Mouse (Mus musculus) thymus, adult 2 months (tissue): Measurements from ENCODE around the gene Lgals4.

Experiments
- CTCF ChIP-seq: fragments of 200-500 bp; IDR thresholded peaks from 2 replicates; pipeline ENCODE4 v1.5.1; 2012; ENCODE audit warnings: mild to moderate bottlenecking, control low read depth, low read length, moderate library complexity, borderline replicate concordance; ENCODE audit not compliant: control insufficient read depth, poor library complexity, insufficient read depth; ENCODE audit errors: extremely low read depth
- POLR2A ChIP-seq: fragments of 200-500 bp; IDR thresholded peaks from 2 replicates; pipeline ENCODE4 v1.6.1; 2012; ENCODE audit warnings: mild to moderate bottlenecking, low read length, control low read depth, moderate library complexity; ENCODE audit not compliant: control insufficient read depth, poor library complexity, insufficient read depth; ENCODE audit errors: extremely low read depth

- TF ChIP-seq POLR2A (no peak), CTCF (no peak)
Measured at GRCm38 (mm10) chr7:28791706-28792105, 41.9 kb upstream of the Lgals4 start.
